Comparison of ENCODE assay signal across 17 mouse cellular contexts in genomic region chr7:122046813-122047212, GRCm38 (mm10). TPM values are rescaled to one million over a fixed set of nuclear protein-coding genes. Genes with fewer than 3 reads are reported as not detected.
DNase-seq lines count a peak whose midpoint lies in the region; ATAC-seq and TF ChIP-seq lines count a peak whose summit lies in the region.
"Had no signal": no experiment of that assay in that cellular context is flagged by ENCODE, and none has a peak within 500 bp of the region (broad histone marks: within the 10 kb centered on the region; RNA-seq: fewer than 3 reads in every experiment).

No protein-coding gene starts in this region.

- ATAC-seq in lung, postnatal 0 days, result no peak
- peak; percentile 80 for ATAC-seq in intestine, postnatal 0 days
- ATAC-seq in hindbrain, postnatal 0 days, result no peak

- H3K36me3 ChIP-seq in lung, postnatal 0 days (ENCODE audit: insufficient read depth, low read length), result no peaks in the 10 kb centered on the region
- H3K36me3 ChIP-seq in intestine, postnatal 0 days (ENCODE audit: control insufficient read depth, insufficient read depth), result peaks cover 6% of the 10 kb centered on the region; the same call in 1 of the 2 replicates
- H3K36me3 ChIP-seq in small intestine, adult 2 months (ENCODE audit: control insufficient read depth, insufficient read depth, low read length), result peaks cover 4% of the 10 kb centered on the region; the same call in 1 of the 2 replicates
- H3K36me3 ChIP-seq in hindbrain, postnatal 0 days (ENCODE audit: insufficient read depth, low read length), result no peaks in the 10 kb centered on the region; the same call in 1 of the 2 replicates

- TF ChIP-seq EP300 in lung, postnatal 0 days (IDR thresholded peaks at IDR 0.05), result no peak

- H3K27ac ChIP-seq in gastrocnemius, adult 2 months, result peak overlapping the region; percentile 83; the same call in 1 of the 2 replicates
- H3K27ac ChIP-seq in lung, postnatal 0 days (ENCODE audit: low read length), result peak overlapping the region; percentile 14; the same call in 1 of the 2 replicates
- peak overlapping the region; percentile 60 for H3K27ac ChIP-seq in intestine, postnatal 0 days (ENCODE audit: low read depth, low read length)
- H3K27ac ChIP-seq in small intestine, adult 2 months (ENCODE audit: insufficient read depth, low read depth, low read length), result peak overlapping the region; percentile 59
- no peak overlapping the region for H3K27ac ChIP-seq in hindbrain, postnatal 0 days
- H3K27ac ChIP-seq: embryonic facial prominence, embryonic 10.5 days; left cerebral cortex, adult 2 months; limb, embryonic 13.5 days had no signal

- no peaks in the 10 kb centered on the region for H3K9me3 ChIP-seq in lung, postnatal 0 days (ENCODE audit: low read length)
- H3K9me3 ChIP-seq in intestine, postnatal 0 days (ENCODE audit: control insufficient read depth), result no peaks in the 10 kb centered on the region
- H3K9me3 ChIP-seq in hindbrain, postnatal 0 days (ENCODE audit: low read length), result no peaks in the 10 kb centered on the region
- H3K9me3 ChIP-seq: embryonic facial prominence, embryonic 10.5 days; limb, embryonic 13.5 days had no signal

- no peaks in the 10 kb centered on the region for H3K4me1 ChIP-seq in lung, postnatal 0 days (ENCODE audit: insufficient read depth, low read depth, low read length)
- H3K4me1 ChIP-seq in intestine, postnatal 0 days (replicated peaks; ENCODE audit: control insufficient read depth, insufficient read depth, low read length), result peaks cover 6% of the 10 kb centered on the region; the same call in 1 of the 2 replicates
- H3K4me1 ChIP-seq in small intestine, adult 2 months (ENCODE audit: control insufficient read depth, insufficient read depth, insufficient read length, low read length), result peaks cover 16% of the 10 kb centered on the region; the same call in 1 of the 2 replicates
- no peaks in the 10 kb centered on the region for H3K4me1 ChIP-seq in hindbrain, postnatal 0 days (ENCODE audit: insufficient read depth, low read length)
- H3K4me1 ChIP-seq: embryonic facial prominence, embryonic 10.5 days; limb, embryonic 13.5 days had no signal

- 47% methylated on average over 2 of the region's 2 CpGs for WGBS in lung, postnatal 0 days
- 37% methylated on average over 2 of the region's 2 CpGs for WGBS in intestine, postnatal 0 days
- WGBS in small intestine, adult 2 months, result 30% methylated on average over 2 of the region's 2 CpGs
- WGBS in hindbrain, postnatal 0 days, result 94% methylated on average over 2 of the region's 2 CpGs

- TF ChIP-seq POLR2A in small intestine, adult 2 months (IDR thresholded peaks at IDR 0.05; ENCODE audit: low read depth, low read length), result no peak

- TF ChIP-seq CTCF in gastrocnemius, adult 2 months (IDR thresholded peaks at IDR 0.05), result no peak
- TF ChIP-seq CTCF in lung, postnatal 0 days (IDR thresholded peaks at IDR 0.05), result no peak
- no peak for TF ChIP-seq CTCF in intestine, postnatal 0 days (IDR thresholded peaks at IDR 0.05; ENCODE audit: low read depth)
- no peak for TF ChIP-seq CTCF in small intestine, adult 2 months (IDR thresholded peaks at IDR 0.05; ENCODE audit: extremely low read depth, insufficient read length, insufficient replicate concordance, low read depth, low read length)
- TF ChIP-seq CTCF in hindbrain, postnatal 0 days (IDR thresholded peaks at IDR 0.05; ENCODE audit: low read depth), result no peak

- intact Hi-C loops in gastrocnemius, adult 2 months (cut with DNase I), result no loop called here

- no peak overlapping the region for H3K4me2 ChIP-seq in lung, postnatal 0 days (replicated peaks; ENCODE audit: low read depth, low read length)
- H3K4me2 ChIP-seq in intestine, postnatal 0 days (replicated peaks; ENCODE audit: low read depth), result no peak overlapping the region
- no peak overlapping the region for H3K4me2 ChIP-seq in hindbrain, postnatal 0 days (ENCODE audit: low read depth, low read length)
- H3K4me2 ChIP-seq: limb, embryonic 13.5 days had no signal

- no peak for DNase-seq in gastrocnemius, adult 2 months
- DNase-seq in gastrocnemius, postnatal 25 days, result no peak
- no peak for DNase-seq in lung, postnatal 0 days (ENCODE audit: low spot score)
- DNase-seq in lung, postnatal 36 days, result no peak
- no peak for DNase-seq in hindbrain, postnatal 0 days (ENCODE audit: low spot score)
- no peak for DNase-seq in c-Kit-positive CD71-positive TER-119-positive erythroid progenitor cells, embryonic 14.5 days (ENCODE audit: low spot score)
- DNase-seq: cerebellum, adult 9-10 months; gastrocnemius, postnatal 36 days; kidney, postnatal 4 days; lung, postnatal 10 days; midbrain, embryonic 14.5 days; thymus, postnatal 14 days had no signal

- no peaks in the 10 kb centered on the region for H3K27me3 ChIP-seq in lung, postnatal 0 days (replicated peaks; ENCODE audit: insufficient read depth, low read length)
- no peaks in the 10 kb centered on the region for H3K27me3 ChIP-seq in intestine, postnatal 0 days (replicated peaks; ENCODE audit: control insufficient read depth, insufficient read depth, low read length)
- H3K27me3 ChIP-seq in small intestine, adult 2 months (ENCODE audit: control insufficient read depth, insufficient read depth, low read length), result no peaks in the 10 kb centered on the region
- no peaks in the 10 kb centered on the region for H3K27me3 ChIP-seq in hindbrain, postnatal 0 days (ENCODE audit: insufficient read depth, low read length)
- H3K27me3 ChIP-seq: limb, embryonic 13.5 days had no signal

- H3K9ac ChIP-seq in lung, postnatal 0 days (replicated peaks; ENCODE audit: low read depth), result no peak overlapping the region
- no peak overlapping the region for H3K9ac ChIP-seq in intestine, postnatal 0 days (ENCODE audit: low read depth, low read length)
- no peak overlapping the region for H3K9ac ChIP-seq in hindbrain, postnatal 0 days (replicated peaks; ENCODE audit: low read length)
- H3K9ac ChIP-seq: limb, embryonic 13.5 days had no signal

- H3K4me3 ChIP-seq in gastrocnemius, adult 2 months, result no peak overlapping the region
- no peak overlapping the region for H3K4me3 ChIP-seq in lung, postnatal 0 days (ENCODE audit: low read depth, low read length)
- H3K4me3 ChIP-seq in intestine, postnatal 0 days (ENCODE audit: low read depth, low read length), result no peak overlapping the region
- no peak overlapping the region for H3K4me3 ChIP-seq in small intestine, adult 2 months (ENCODE audit: low read depth, low read length)
- no peak overlapping the region for H3K4me3 ChIP-seq in hindbrain, postnatal 0 days (ENCODE audit: low read length)
- H3K4me3 ChIP-seq: embryonic facial prominence, embryonic 10.5 days; left cerebral cortex, adult 2 months; limb, embryonic 13.5 days had no signal

RNA-seq across cellular contexts. Expression of gene Ubfd1, which starts 20.2 kb away (rescaled TPM):
- total RNA-seq in gastrocnemius, adult 2 months (2021), result 10 to 100 TPM; 23.2 to 25.5 TPM
- 10 to 100 TPM; 23.5 to 24.6 TPM for total RNA-seq in gastrocnemius, postnatal 25 days (2021)
- 19.0 and 23.4 TPM in 2 replicates for polyA plus RNA-seq in lung, postnatal 0 days (2015; fragmentation: Nextera tagmentation; extraction: Ambion mirVana)
- polyA plus RNA-seq in intestine, postnatal 0 days (2015; fragmentation: Nextera tagmentation; extraction: Ambion mirVana), result 26.3 and 29.3 TPM in 2 replicates
- 15.9 and 19.3 TPM in 2 replicates for polyA plus RNA-seq in small intestine, adult 2 months (2012; rRNA removed)
- total RNA-seq in hindbrain, postnatal 0 days (2014; rRNA removed), result 127 and 130 TPM in 2 replicates
- 59.0 and 60.7 TPM in 2 replicates for polyA plus RNA-seq in hindbrain, postnatal 0 days (2015; fragmentation: Nextera tagmentation; extraction: Ambion mirVana)

RNA-seq across cellular contexts. Expression of gene Ears2, which starts 20.2 kb away (rescaled TPM):
- 1 to 10 TPM; 6.6 to 8.2 TPM for total RNA-seq in gastrocnemius, adult 2 months (2021)
- total RNA-seq in gastrocnemius, postnatal 25 days (2021), result 1 to 10 TPM; 5.4 to 6.8 TPM
- 5.2 and 6.0 TPM in 2 replicates for polyA plus RNA-seq in lung, postnatal 0 days (2015; fragmentation: Nextera tagmentation; extraction: Ambion mirVana)
- 7.1 and 8.0 TPM in 2 replicates for polyA plus RNA-seq in intestine, postnatal 0 days (2015; fragmentation: Nextera tagmentation; extraction: Ambion mirVana)
- polyA plus RNA-seq in small intestine, adult 2 months (2012; rRNA removed), result 4.9 and 7.4 TPM in 2 replicates
- 14.5 and 22.0 TPM in 2 replicates for total RNA-seq in hindbrain, postnatal 0 days (2014; rRNA removed)
- polyA plus RNA-seq in hindbrain, postnatal 0 days (2015; fragmentation: Nextera tagmentation; extraction: Ambion mirVana), result 7.9 and 8.4 TPM in 2 replicates

RNA-seq across cellular contexts. Expression of gene Gga2, which starts 25.8 kb away (rescaled TPM):
- 10 to 100 TPM; 12.2 to 13.5 TPM for total RNA-seq in gastrocnemius, adult 2 months (2021)
- total RNA-seq in gastrocnemius, postnatal 25 days (2021), result 10 to 100 TPM; 13.2 to 22.4 TPM
- 22.3 and 28.3 TPM in 2 replicates for polyA plus RNA-seq in lung, postnatal 0 days (2015; fragmentation: Nextera tagmentation; extraction: Ambion mirVana)
- 59.9 and 71.1 TPM in 2 replicates for polyA plus RNA-seq in intestine, postnatal 0 days (2015; fragmentation: Nextera tagmentation; extraction: Ambion mirVana)
- 16.0 and 17.4 TPM in 2 replicates for polyA plus RNA-seq in small intestine, adult 2 months (2012; rRNA removed)
- 24.3 and 37.5 TPM in 2 replicates for total RNA-seq in hindbrain, postnatal 0 days (2014; rRNA removed)
- 21.4 and 21.5 TPM in 2 replicates for polyA plus RNA-seq in hindbrain, postnatal 0 days (2015; fragmentation: Nextera tagmentation; extraction: Ambion mirVana)

RNA-seq across cellular contexts. Expression of gene Ndufab1, which starts 54.9 kb away (rescaled TPM):
- total RNA-seq in gastrocnemius, adult 2 months (2021), result 100 to 1,000 TPM; 529 to 848 TPM
- 100 to 1,000 TPM; 694 to 706 TPM for total RNA-seq in gastrocnemius, postnatal 25 days (2021)
- polyA plus RNA-seq in lung, postnatal 0 days (2015; fragmentation: Nextera tagmentation; extraction: Ambion mirVana), result 344 and 362 TPM in 2 replicates
- polyA plus RNA-seq in intestine, postnatal 0 days (2015; fragmentation: Nextera tagmentation; extraction: Ambion mirVana), result 956 and 957 TPM in 2 replicates
- 395 and 1,026 TPM in 2 replicates for polyA plus RNA-seq in small intestine, adult 2 months (2012; rRNA removed)
- 41.4 and 67.2 TPM in 2 replicates for total RNA-seq in hindbrain, postnatal 0 days (2014; rRNA removed)
- polyA plus RNA-seq in hindbrain, postnatal 0 days (2015; fragmentation: Nextera tagmentation; extraction: Ambion mirVana), result 815 and 826 TPM in 2 replicates
